ENCODE assay signal across 8 mouse cellular contexts in the genomic region with DNA sequence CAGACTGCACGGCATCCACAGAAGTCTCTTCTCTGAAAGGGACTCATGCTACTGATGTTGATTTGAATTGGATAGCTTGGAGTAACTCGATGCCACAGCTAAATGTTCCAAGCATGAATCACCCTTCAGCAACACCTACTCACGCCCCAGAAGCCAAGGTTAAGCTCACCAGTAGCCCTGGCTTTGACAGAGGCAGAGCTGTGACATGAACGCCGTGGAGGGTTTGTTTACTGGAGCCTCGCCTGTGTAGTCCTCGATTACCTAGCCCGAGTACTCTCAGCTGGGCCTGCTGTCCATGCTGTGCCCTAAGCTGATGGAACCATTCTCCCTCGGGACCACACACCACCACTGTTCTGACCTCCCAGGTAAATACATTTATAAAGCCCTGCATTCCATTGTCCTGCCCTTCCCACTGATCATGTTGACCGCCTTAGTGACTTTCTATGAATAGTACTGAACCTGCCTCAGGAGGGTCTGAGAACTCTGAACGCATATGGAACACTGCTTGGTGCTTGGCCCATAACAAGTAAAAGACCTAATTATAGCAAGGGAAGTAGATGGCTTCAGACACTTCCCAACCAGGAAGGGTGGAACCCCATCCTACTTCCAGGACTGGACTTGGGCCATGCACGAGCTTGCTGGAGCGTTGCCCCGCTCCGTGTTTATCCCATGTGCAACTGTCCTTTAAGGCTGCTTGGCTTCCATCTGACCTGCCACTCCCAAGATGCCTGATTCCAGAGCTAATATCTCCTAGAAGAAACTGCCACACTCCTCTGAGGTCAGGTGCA. TPM values are rescaled to one million over a fixed set of nuclear protein-coding genes. Genes with fewer than 3 reads are reported as not detected.
DNase-seq lines count a peak whose midpoint lies in the region; ATAC-seq and TF ChIP-seq lines count a peak whose summit lies in the region.

No protein-coding gene starts in this region.

- TF ChIP-seq CTCF in layer of hippocampus, adult 2 months (conservative IDR thresholded peaks at IDR 0.05), result no peak
- no peak for TF ChIP-seq CTCF in lung, postnatal 0 days (IDR thresholded peaks at IDR 0.05)

- no peak overlapping the region for H3K4me2 ChIP-seq in hindbrain, embryonic 14.5 days (replicated peaks)
- H3K4me2 ChIP-seq in lung, postnatal 0 days (replicated peaks; ENCODE audit: low read depth, low read length), result no peak overlapping the region

- TF ChIP-seq EP300 in lung, postnatal 0 days (IDR thresholded peaks at IDR 0.05), result peak; percentile 88

- no peaks in the 10 kb centered on the region for H3K27me3 ChIP-seq in hindbrain, embryonic 14.5 days (ENCODE audit: control insufficient read depth, insufficient read depth, low read length)
- no peaks in the 10 kb centered on the region for H3K27me3 ChIP-seq in lung, postnatal 0 days (replicated peaks; ENCODE audit: insufficient read depth, low read length)

- H3K4me1 ChIP-seq in hindbrain, embryonic 14.5 days (replicated peaks; ENCODE audit: control insufficient read depth, insufficient read depth, low read length), result no peaks in the 10 kb centered on the region
- H3K4me1 ChIP-seq in lung, postnatal 0 days (ENCODE audit: insufficient read depth, low read depth, low read length), result peaks cover 15% of the 10 kb centered on the region

- peaks cover 35% of the 10 kb centered on the region for H3K36me3 ChIP-seq in hindbrain, embryonic 14.5 days (replicated peaks; ENCODE audit: control insufficient read depth, insufficient read depth)
- H3K36me3 ChIP-seq in lung, postnatal 0 days (ENCODE audit: insufficient read depth, low read length), result peaks cover 18% of the 10 kb centered on the region; the same call in 1 of the 2 replicates

- H3K27ac ChIP-seq in layer of hippocampus, adult 2 months, result peak overlapping the region; percentile 76
- peak overlapping the region; percentile 4; the same call in 1 of the 2 replicates for H3K27ac ChIP-seq in hindbrain, embryonic 14.5 days
- peak overlapping the region; percentile 78 for H3K27ac ChIP-seq in lung, postnatal 0 days (ENCODE audit: low read length)

- intact Hi-C loops in left cerebral cortex, postnatal 25 days (cut with DNase I), result no loop called here

- no peaks in the 10 kb centered on the region for H3K9me3 ChIP-seq in hindbrain, embryonic 14.5 days (ENCODE audit: control insufficient read depth, low read length)
- no peaks in the 10 kb centered on the region for H3K9me3 ChIP-seq in lung, postnatal 0 days (ENCODE audit: low read length)

- no peak overlapping the region for H3K9ac ChIP-seq in hindbrain, embryonic 14.5 days
- no peak overlapping the region for H3K9ac ChIP-seq in lung, postnatal 0 days (replicated peaks; ENCODE audit: low read depth)

- no peak for ATAC-seq in hindbrain, embryonic 14.5 days (ENCODE audit: low FRiP score)
- ATAC-seq in lung, postnatal 0 days, result peak; percentile 83

- no peak for DNase-seq in layer of hippocampus, adult 2 months (ENCODE audit: low spot score in 2 of 2)
- no peak for DNase-seq in layer of hippocampus, postnatal 36 days
- DNase-seq in fibroblast of lung, adult 2 months (ENCODE audit: low read depth), result peak; percentile 66
- DNase-seq in hindbrain, embryonic 14.5 days (ENCODE audit: low spot score), result no peak
- DNase-seq in lung, postnatal 0 days (ENCODE audit: low spot score), result peak; percentile 86
- no peak for DNase-seq in B cell, adult 2 months
- no peak for DNase-seq in left cerebral cortex, postnatal 25 days (ENCODE audit: low spot score in 2 of 2)
- DNase-seq in MN1 (ENCODE audit: low spot score), result no peak

- H3K4me3 ChIP-seq in layer of hippocampus, adult 2 months, result no peak overlapping the region
- H3K4me3 ChIP-seq in hindbrain, embryonic 14.5 days (replicated peaks; ENCODE audit: low read length), result no peak overlapping the region
- H3K4me3 ChIP-seq in lung, postnatal 0 days (ENCODE audit: low read depth, low read length), result no peak overlapping the region

- WGBS in hindbrain, embryonic 14.5 days, result 86% methylated on average over 15 of the region's 15 CpGs
- 25% methylated on average over 15 of the region's 15 CpGs for WGBS in lung, postnatal 0 days

RNA-seq across cellular contexts. Expression of a gene that starts 7.7 kb away (rescaled TPM):
- 10 to 100 TPM; 50.6 to 50.9 TPM for total RNA-seq in layer of hippocampus, adult 2 months (2021)
- total RNA-seq in layer of hippocampus, postnatal 36 days (2021), result 10 to 100 TPM; 50.1 to 51.3 TPM
- polyA plus RNA-seq in hindbrain, embryonic 14.5 days (2014; fragmentation: Nextera tagmentation; extraction: Ambion mirVana), result 65.5 and 71.6 TPM in 2 replicates
- 48.9 and 52.5 TPM in 2 replicates for polyA plus RNA-seq in lung, postnatal 0 days (2015; fragmentation: Nextera tagmentation; extraction: Ambion mirVana)
- total RNA-seq in left cerebral cortex, postnatal 25 days (2021), result 10 to 100 TPM; 53.9 to 56.9 TPM

RNA-seq across cellular contexts. Expression of a gene that starts 7.7 kb away (rescaled TPM):
- total RNA-seq in layer of hippocampus, adult 2 months (2021), result 10 to 100 TPM; 35.7 to 36.8 TPM
- total RNA-seq in layer of hippocampus, postnatal 36 days (2021), result 10 to 100 TPM; 35.7 to 37.9 TPM
- polyA plus RNA-seq in hindbrain, embryonic 14.5 days (2014; fragmentation: Nextera tagmentation; extraction: Ambion mirVana), result 48.2 and 61.4 TPM in 2 replicates
- 42.3 and 43.1 TPM in 2 replicates for polyA plus RNA-seq in lung, postnatal 0 days (2015; fragmentation: Nextera tagmentation; extraction: Ambion mirVana)
- 10 to 100 TPM; 37.0 to 40.0 TPM for total RNA-seq in left cerebral cortex, postnatal 25 days (2021)

RNA-seq across cellular contexts. Expression of a gene that starts 27.5 kb away (rescaled TPM):
- 10 to 100 TPM; 16.7 to 18.0 TPM for total RNA-seq in layer of hippocampus, adult 2 months (2021)
- total RNA-seq in layer of hippocampus, postnatal 36 days (2021), result 10 to 100 TPM; 16.1 to 17.4 TPM
- polyA plus RNA-seq in hindbrain, embryonic 14.5 days (2014; fragmentation: Nextera tagmentation; extraction: Ambion mirVana), result 6.1 and 7.2 TPM in 2 replicates
- polyA plus RNA-seq in lung, postnatal 0 days (2015; fragmentation: Nextera tagmentation; extraction: Ambion mirVana), result 4.3 and 4.5 TPM in 2 replicates
- total RNA-seq in left cerebral cortex, postnatal 25 days (2021), result 10 to 100 TPM; 17.1 to 17.4 TPM

RNA-seq across cellular contexts. Expression of a gene that starts 33.2 kb away (rescaled TPM):
- total RNA-seq in layer of hippocampus, adult 2 months (2021), result 1,000 to 10,000 TPM; 1,228 to 1,237 TPM
- 1,000 to 10,000 TPM; 1,201 to 1,207 TPM for total RNA-seq in layer of hippocampus, postnatal 36 days (2021)
- polyA plus RNA-seq in hindbrain, embryonic 14.5 days (2014; fragmentation: Nextera tagmentation; extraction: Ambion mirVana), result 1,434 and 1,576 TPM in 2 replicates
- polyA plus RNA-seq in lung, postnatal 0 days (2015; fragmentation: Nextera tagmentation; extraction: Ambion mirVana), result 153 TPM in 2 replicates
- 1,000 to 10,000 TPM; 1,727 to 1,729 TPM for total RNA-seq in left cerebral cortex, postnatal 25 days (2021)

RNA-seq across cellular contexts. Expression of a gene that starts 53.3 kb away (rescaled TPM):
- 100 to 1,000 TPM; 654 to 684 TPM for total RNA-seq in layer of hippocampus, adult 2 months (2021)
- total RNA-seq in layer of hippocampus, postnatal 36 days (2021), result 100 to 1,000 TPM; 672 to 713 TPM
- polyA plus RNA-seq in hindbrain, embryonic 14.5 days (2014; fragmentation: Nextera tagmentation; extraction: Ambion mirVana), result 586 and 635 TPM in 2 replicates
- 86.1 and 89.6 TPM in 2 replicates for polyA plus RNA-seq in lung, postnatal 0 days (2015; fragmentation: Nextera tagmentation; extraction: Ambion mirVana)
- total RNA-seq in left cerebral cortex, postnatal 25 days (2021), result 100 to 1,000 TPM; 764 to 822 TPM

Comparison
In these comparisons a context has a peak if more than half of its experiments do, and no peak if none do; other contexts are left out.
1. DNase-seq: peak in fibroblast of lung, adult 2 months (single experiment) and lung, postnatal 0 days (single experiment); none in layer of hippocampus, adult 2 months (0 of 2), layer of hippocampus, postnatal 36 days (0 of 2), hindbrain, embryonic 14.5 days (single experiment), B cell, adult 2 months (0 of 2), left cerebral cortex, postnatal 25 days (0 of 2) and MN1 (single experiment).
2. H3K27ac ChIP-seq: peak in every context shown above with its lines; median percentile 78 in lung, postnatal 0 days; 76 in layer of hippocampus, adult 2 months; 4 in hindbrain, embryonic 14.5 days.